Mouse (Mus musculus): ENCODE results near the gene Nt5dc3.

- TF ChIP-seq CTCF (IDR thresholded peaks at IDR 0.05; ENCODE audit: low read depth, low read length) = no peak
- TF ChIP-seq POLR2A (IDR thresholded peaks at IDR 0.05; ENCODE audit: borderline replicate concordance, low read depth, low read length) = no peak
Measured at GRCm38 (mm10) chr10:86744306-86744705, 34.5 kb upstream of the Nt5dc3 start.

All from bone marrow macrophage, adult 2 months (primary cell).